Mouse (Mus musculus) MEL (cell line): ENCODE results near the gene Kctd19. TPM values are rescaled to one million over a fixed set of nuclear protein-coding genes. Genes with fewer than 3 reads are reported as not detected.

Experiments
- DNase-seq: peaks from one replicate; pipeline ENCODE4 v3.0.0; 2011; ENCODE audit warnings: low read depth, low spot score
- H3K27ac ChIP-seq: 2 replicates; pipeline ENCODE4 v1.5.1; 2012; ENCODE audit warnings: low read depth, mild to moderate bottlenecking, control low read depth, low read length, moderate library complexity; ENCODE audit not compliant: control insufficient read depth
- H3K27me3 ChIP-seq, 2 experiments: fragments of 150-350 bp in 1 of 2; sonication (generic) in 1 of 2; 2 replicates each; pipeline ENCODE4 v1.6.1; 2012; ENCODE audit warnings: low read length in 2 of 2, mild to moderate bottlenecking in 2 of 2, improper control_type of control experiment in 1 of 2, moderate library complexity in 1 of 2; ENCODE audit not compliant: insufficient read depth in 2 of 2, control insufficient read depth in 1 of 2
- H3K36me3 ChIP-seq, 2 experiments: 2 replicates each; pipeline ENCODE4 v1.6.1; 2012 to 2014; ENCODE audit warnings: low read length in 2 of 2, improper control_type of control experiment in 1 of 2, inconsistent platforms in 1 of 2, mild to moderate bottlenecking in 1 of 2; ENCODE audit not compliant: insufficient read depth in 2 of 2, control insufficient read depth in 1 of 2
- H3K4me1 ChIP-seq, 2 experiments: fragments of 150-350 bp in 1 of 2; sonication (generic) in 1 of 2; 2 replicates each; pipeline ENCODE4 v1.6.1; 2012; ENCODE audit warnings: low read length in 2 of 2, improper control_type of control experiment in 1 of 2, mild to moderate bottlenecking in 1 of 2; ENCODE audit not compliant: insufficient read depth in 2 of 2, control insufficient read depth in 1 of 2
- H3K4me3 ChIP-seq, 2 experiments: fragments of 150-350 bp in 1 of 2; sonication (generic) in 1 of 2; 2 replicates each; pipeline ENCODE4 v1.5.1; 2012; ENCODE audit warnings: low read depth in 2 of 2, low read length in 2 of 2, mild to moderate bottlenecking in 2 of 2, moderate library complexity in 2 of 2, control low read depth in 1 of 2, improper control_type of control experiment in 1 of 2; ENCODE audit not compliant: control insufficient read depth in 1 of 2, insufficient read depth in 1 of 2
- H3K79me2 ChIP-seq: 2 replicates; pipeline ENCODE4 v1.6.1; 2012; ENCODE audit warnings: mild to moderate bottlenecking, low read length, moderate library complexity; ENCODE audit not compliant: control insufficient read depth, poor library complexity, insufficient read depth
- H3K9ac ChIP-seq: 2 replicates; pipeline ENCODE4 v1.6.1; 2012; ENCODE audit warnings: low read depth, mild to moderate bottlenecking, control low read depth, low read length, moderate library complexity; ENCODE audit not compliant: control insufficient read depth, poor library complexity, severe bottlenecking
- H3K9me3 ChIP-seq: fragments of 150-350 bp; sonication (generic); replicated peaks from 2 replicates; pipeline ENCODE4 v1.6.1; 2012; ENCODE audit warnings: mild to moderate bottlenecking, low read length, improper control_type of control experiment, moderate library complexity; ENCODE audit not compliant: insufficient read depth
- BHLHE40 ChIP-seq: IDR thresholded peaks from 2 replicates; pipeline ENCODE4 v1.6.1; 2012; ENCODE audit warnings: low read depth, mild to moderate bottlenecking, inconsistent platforms, low read length, improper control_type of control experiment, borderline replicate concordance
- CHD2 ChIP-seq: IDR thresholded peaks from 2 replicates; pipeline ENCODE4 v1.6.1; 2011; ENCODE audit warnings: low read length, improper control_type of control experiment
- CTCF ChIP-seq, 3 experiments: IDR thresholded peaks in 2 of 3; conservative IDR thresholded peaks in 1 of 3; 2 replicates each; pipeline ENCODE4 v1.5.1; 2011 to 2012; ENCODE audit warnings: low read length in 3 of 3, low read depth in 2 of 3, mild to moderate bottlenecking in 2 of 3, improper control_type of control experiment in 1 of 3, inconsistent platforms in 1 of 3, mixed read lengths in 1 of 3, moderate library complexity in 1 of 3; ENCODE audit not compliant: control insufficient read depth in 1 of 3, insufficient read depth in 1 of 3, poor library complexity in 1 of 3, severe bottlenecking in 1 of 3
- E2F4 ChIP-seq: IDR thresholded peaks from 2 replicates; pipeline ENCODE4 v1.6.1; 2011; ENCODE audit warnings: low read depth, low read length, improper control_type of control experiment, borderline replicate concordance
- ELF1 ChIP-seq: IDR thresholded peaks from 2 replicates; pipeline ENCODE4 v1.6.1; 2014; ENCODE audit warnings: low read depth, mild to moderate bottlenecking, inconsistent platforms, low read length, improper control_type of control experiment, moderate library complexity
- GATA1 ChIP-seq: IDR thresholded peaks from 2 replicates; pipeline ENCODE4 v1.6.1; 2011; ENCODE audit warnings: low read depth, low read length, improper control_type of control experiment
- MAFK ChIP-seq: IDR thresholded peaks from 2 replicates; pipeline ENCODE4 v1.6.1; 2011; ENCODE audit warnings: low read depth, mild to moderate bottlenecking, low read length, improper control_type of control experiment, borderline replicate concordance
- MAX ChIP-seq: IDR thresholded peaks from 2 replicates; pipeline ENCODE4 v1.6.1; 2011; ENCODE audit warnings: low read length, improper control_type of control experiment
- MEF2A ChIP-seq: IDR thresholded peaks from 2 replicates; pipeline ENCODE4 v1.6.1; 2014; ENCODE audit warnings: low read depth, mild to moderate bottlenecking, inconsistent platforms, low read length, improper control_type of control experiment; ENCODE audit not compliant: poor library complexity, insufficient replicate concordance, severe bottlenecking; ENCODE audit errors: extremely low read depth
- MYB ChIP-seq: IDR thresholded peaks from 2 replicates; pipeline ENCODE4 v1.6.1; 2011; ENCODE audit warnings: mild to moderate bottlenecking, low read depth, low read length, improper control_type of control experiment
- NELFE ChIP-seq: IDR thresholded peaks from 2 replicates; pipeline ENCODE4 v1.6.1; 2011; ENCODE audit warnings: low read depth, low read length, improper control_type of control experiment
- POLR2AphosphoS5 ChIP-seq: IDR thresholded peaks from 2 replicates; pipeline ENCODE4 v1.6.1; 2012; ENCODE audit warnings: low read depth, borderline replicate concordance, mild to moderate bottlenecking, inconsistent platforms, low read length, moderate library complexity, mixed read lengths
- TCF12 ChIP-seq: IDR thresholded peaks from 2 replicates; pipeline ENCODE4 v1.6.1; 2014; ENCODE audit warnings: low read depth, mild to moderate bottlenecking, inconsistent platforms, low read length, improper control_type of control experiment, moderate library complexity
- USF1 ChIP-seq: IDR thresholded peaks from 2 replicates; pipeline ENCODE4 v1.6.1; 2014; ENCODE audit warnings: low read depth, mild to moderate bottlenecking, inconsistent platforms, low read length, improper control_type of control experiment, moderate library complexity
- ZC3H11A ChIP-seq: IDR thresholded peaks from 2 replicates; pipeline ENCODE4 v1.6.1; 2012; ENCODE audit warnings: low read depth, mild to moderate bottlenecking, inconsistent platforms, low read length, improper control_type of control experiment
- ZKSCAN1 ChIP-seq: IDR thresholded peaks from 2 replicates; pipeline ENCODE4 v1.6.1; 2012; ENCODE audit warnings: low read depth, mild to moderate bottlenecking, inconsistent platforms, low read length, improper control_type of control experiment, moderate library complexity
- polyA plus RNA-seq, 2 experiments: library from polyadenylated mRNA; stranded (reverse) in 1 of 2; unstranded in 1 of 2; fragments of >175 nt in 1 of 2; fragments of >200 nt in 1 of 2; gene quantifications; 2 replicates each; pipeline versions ENCODE4 v1.2.1 to v1.2.4; 2012; ENCODE audit warnings: low replicate concordance in 2 of 2, low read depth in 1 of 2; ENCODE audit not compliant: insufficient read length in 2 of 2, insufficient read depth in 1 of 2, missing spikeins in 1 of 2
- total RNA-seq: library from RNA; depleted of rRNA; stranded (reverse); fragments of 300-350 nt; gene quantifications from 2 replicates; pipeline ENCODE4 v1.2.3, GENCODE M21; 2012

Kctd19 gene
- total and polyA plus RNA-seq, 3 experiments, result not detected

GRCm38 (mm10) chr8:105378673-105379072 lies 34.6 kb downstream of the Kctd19 start:
- no peak for TF ChIP-seq ZKSCAN1
- TF ChIP-seq TCF12, result no peak
- TF ChIP-seq BHLHE40, result no peak
- no peak for TF ChIP-seq GATA1
- no peak for TF ChIP-seq E2F4
- no peak for TF ChIP-seq MYB
- TF ChIP-seq CHD2, result no peak
- no peak for TF ChIP-seq MAFK
- no peak for TF ChIP-seq NELFE
- TF ChIP-seq USF1, result no peak
- TF ChIP-seq MAX, result no peak
- no peak for TF ChIP-seq MEF2A
- no peak for TF ChIP-seq ELF1
- TF ChIP-seq POLR2AphosphoS5, result no peak
- no peak for TF ChIP-seq CTCF (IDR thresholded peaks at IDR 0.05 in 2 of 3, conservative IDR thresholded peaks at IDR 0.05 in 1 of 3; ENCODE audit: control insufficient read depth in 1 of 3, insufficient read depth in 1 of 3, low read depth in 2 of 3, low read length in 3 of 3, poor library complexity in 1 of 3, severe bottlenecking in 1 of 3)
- Histone ChIP-seq H3K9ac (no peak overlapping the region), H3K4me1 (no peaks in the 10 kb centered on the region), H3K36me3 (no peaks in the 10 kb centered on the region), H3K27ac (no peak overlapping the region), H3K9me3 (no peaks in the 10 kb centered on the region), H3K79me2 (no peaks in the 10 kb centered on the region), H3K4me3 (no peak overlapping the region), H3K27me3 (no peaks in the 10 kb centered on the region)
- no peak for DNase-seq

- Histone ChIP-seq H3K4me1 (peaks cover 4 to 7% of the 10 kb centered on the region in 2 experiments; a peak in 3 of 4 replicates), H3K36me3 (peaks cover 0 to 4% of the 10 kb centered on the region in 2 experiments; a peak in 2 of 4 replicates), H3K9ac (no peak overlapping the region), H3K9me3 (no peaks in the 10 kb centered on the region), H3K27ac (no peak overlapping the region), H3K79me2 (no peaks in the 10 kb centered on the region), H3K27me3 (no peaks in the 10 kb centered on the region), H3K4me3 (no peak overlapping the region)
- peak; percentile 19 for DNase-seq
- TF ChIP-seq CTCF (IDR thresholded peaks at IDR 0.05 in 2 of 3, conservative IDR thresholded peaks at IDR 0.05 in 1 of 3; ENCODE audit: control insufficient read depth in 1 of 3, insufficient read depth in 1 of 3, low read depth in 2 of 3, low read length in 3 of 3, poor library complexity in 1 of 3, severe bottlenecking in 1 of 3) (peak in 2 of 3 experiments; percentile 69 to 95; a peak in 5 of 6 replicates), ZC3H11A (no peak)
- TF ChIP-seq, all 39 proteins: peak for 1
Measured at GRCm38 (mm10) chr8:105374513-105374966, 38.8 kb downstream of the Kctd19 start.
